Mouse (Mus musculus) hindbrain, embryonic 16.5 days (tissue): ENCODE results near the gene Gm45062. TPM values are rescaled to one million over a fixed set of nuclear protein-coding genes. Genes with fewer than 3 reads are reported as not detected.

Experiments used
- ATAC-seq: fragments of 200-750 bp; cut with Nextera tagmentation; 2 replicates; pipeline ENCODE4 v1.8.0; 2017; ENCODE audit warnings: moderate TSS enrichment, moderate library complexity
- H3K27ac ChIP-seq: fragments of 300-500 bp; sonication (generic); 2 replicates; pipeline ENCODE4 v1.5.1; 2014; ENCODE audit warnings: low read depth, mild to moderate bottlenecking, control low read depth, low read length, moderate library complexity
- H3K27me3 ChIP-seq: fragments of 300-500 bp; sonication (generic); replicated peaks from 2 replicates; pipeline ENCODE4 v1.6.1; 2014; ENCODE audit warnings: low read length; ENCODE audit not compliant: control insufficient read depth, insufficient read depth
- H3K36me3 ChIP-seq: fragments of 300-500 bp; sonication (generic); 2 replicates; pipeline ENCODE4 v1.6.1; 2014; ENCODE audit warnings: mild to moderate bottlenecking, low read length, moderate library complexity, mixed read lengths; ENCODE audit not compliant: control insufficient read depth, insufficient read depth
- H3K4me1 ChIP-seq: fragments of 300-500 bp; sonication (generic); 2 replicates; pipeline ENCODE4 v1.6.1; 2014; ENCODE audit warnings: low read depth, low read length; ENCODE audit not compliant: control insufficient read depth, insufficient read depth
- H3K4me2 ChIP-seq: fragments of 300-500 bp; sonication (generic); 2 replicates; pipeline ENCODE4 v1.6.1; 2014; ENCODE audit warnings: mild to moderate bottlenecking, low read length, control low read depth, moderate library complexity
- H3K4me3 ChIP-seq: fragments of 300-500 bp; sonication (generic); 2 replicates; pipeline ENCODE4 v1.5.1; 2014; ENCODE audit warnings: mild to moderate bottlenecking, low read length, control low read depth, moderate library complexity
- H3K9ac ChIP-seq: fragments of 300-500 bp; sonication (generic); 2 replicates; pipeline ENCODE4 v1.6.1; 2014; ENCODE audit warnings: low read depth, mild to moderate bottlenecking, control low read depth, low read length, moderate library complexity
- H3K9me3 ChIP-seq: fragments of 300-500 bp; sonication (generic); 2 replicates; pipeline ENCODE4 v1.6.1; 2014; ENCODE audit warnings: mild to moderate bottlenecking, low read length, moderate library complexity; ENCODE audit not compliant: control insufficient read depth
- WGBS: fragments of 180-500 bp; shearing (Covaris S2); extraction: QIAGEN DNeasy Blood & Tissue Kit; methylation state at CpG from one replicate; pipeline ENCODE4 v1.1.7; 2014; 5-methylcytosine and 5-hydroxymethylcytosine counted together
- polyA plus RNA-seq: library from polyadenylated mRNA; unstranded; fragments of >200 nt; fragmentation: Nextera tagmentation; extraction: Ambion mirVana; gene quantifications from 2 replicates; pipeline ENCODE4 v1.2.1, GENCODE M21; 2015

The Gm45062 gene
- polyA plus RNA-seq, 1 experiment from 2014 or later: 11.1 TPM

- WGBS: 11% methylated on average over 1 of the region's 1 CpGs
- no peak overlapping the region for H3K4me2 ChIP-seq
Measured at GRCm38 (mm10) chr6:8275098-8275497, 15.8 kb downstream of the Gm45062 start.

DNA sequence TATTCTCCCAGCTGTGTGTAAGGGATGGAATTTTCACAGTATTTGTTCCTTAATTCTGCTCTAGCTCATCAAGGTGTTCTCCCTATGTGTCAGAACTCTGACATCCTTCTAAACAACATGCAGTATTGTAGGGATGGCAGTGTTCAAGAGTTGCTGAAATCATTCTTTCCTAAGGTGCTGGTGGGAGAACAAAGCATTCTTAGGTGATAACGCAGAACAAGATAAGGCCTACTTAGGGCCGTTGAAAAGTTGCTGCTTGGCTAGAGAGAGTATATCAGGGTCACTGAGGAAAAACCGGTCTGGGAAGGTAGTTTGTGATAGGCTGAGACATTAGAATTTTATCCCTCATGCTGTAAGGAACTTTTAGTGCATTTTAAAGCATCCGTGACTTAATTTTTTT is 17.2 kb downstream of the Gm45062 start:
- no peak overlapping the region for H3K4me2 ChIP-seq
- H3K36me3 ChIP-seq: no peaks in the 10 kb centered on the region; the same call in none of the 2 replicates
- 89% methylated on average over 4 of the region's 4 CpGs for WGBS
- ATAC-seq: no peak
- H3K9ac ChIP-seq: no peak overlapping the region
- H3K27ac ChIP-seq: no peak overlapping the region
- no peaks in the 10 kb centered on the region for H3K27me3 ChIP-seq
- H3K4me3 ChIP-seq: no peak overlapping the region
- H3K4me1 ChIP-seq: no peaks in the 10 kb centered on the region
- no peaks in the 10 kb centered on the region for H3K9me3 ChIP-seq

More at GRCm38 (mm10) chr6:8275098-8275497, 15.8 kb downstream of the Gm45062 start:
- ATAC-seq: peak; percentile 83
- Histone ChIP-seq H3K27me3 (no peaks in the 10 kb centered on the region), H3K9ac (no peak overlapping the region), H3K4me1 (no peaks in the 10 kb centered on the region), H3K9me3 (no peaks in the 10 kb centered on the region), H3K4me3 (no peak overlapping the region), H3K36me3 (peaks cover 3% of the 10 kb centered on the region), H3K27ac (no peak overlapping the region)

DNA sequence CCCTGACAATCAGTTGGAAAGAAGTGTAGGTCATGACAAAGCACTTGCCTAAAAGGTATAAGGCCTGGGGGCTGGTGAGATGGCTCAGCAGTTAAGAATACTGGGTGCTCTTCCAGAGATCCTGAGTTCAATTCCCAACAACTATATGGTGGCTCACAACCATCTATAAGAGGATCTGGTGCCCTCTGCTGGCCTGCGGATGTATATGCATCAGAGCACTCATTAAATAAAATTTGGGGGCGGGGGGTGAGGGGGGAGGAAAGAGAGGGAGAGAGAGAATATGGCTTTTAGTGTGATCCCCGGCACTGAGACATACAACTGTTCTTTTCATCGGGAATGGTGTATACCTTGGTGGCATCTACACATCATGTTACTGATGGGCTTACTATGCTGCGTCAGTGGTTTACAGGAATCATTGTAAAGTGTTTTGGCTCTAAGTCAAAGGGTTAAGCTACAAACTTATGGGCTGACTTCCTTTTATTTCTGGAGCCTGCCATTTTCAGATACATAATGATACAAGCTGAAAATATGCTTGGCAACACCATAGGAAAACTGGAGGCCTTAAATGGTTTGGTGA is 19.3 kb downstream of the Gm45062 start:
- no peak overlapping the region for H3K4me3 ChIP-seq
- WGBS: 68% methylated on average over 5 of the region's 5 CpGs
- H3K9ac ChIP-seq: no peak overlapping the region
- no peaks in the 10 kb centered on the region for H3K4me1 ChIP-seq
- H3K27me3 ChIP-seq: no peaks in the 10 kb centered on the region
- ATAC-seq: no peak
- H3K27ac ChIP-seq: no peak overlapping the region
- no peaks in the 10 kb centered on the region; the same call in 1 of the 2 replicates for H3K36me3 ChIP-seq
- no peaks in the 10 kb centered on the region for H3K9me3 ChIP-seq
- no peak overlapping the region for H3K4me2 ChIP-seq

- Histone ChIP-seq H3K36me3 (no peaks in the 10 kb centered on the region; the same call in 1 of the 2 replicates), H3K27me3 (no peaks in the 10 kb centered on the region), H3K4me1 (no peaks in the 10 kb centered on the region), H3K9me3 (no peaks in the 10 kb centered on the region), H3K4me3 (no peak overlapping the region), H3K4me2 (no peak overlapping the region), H3K27ac (no peak overlapping the region), H3K9ac (no peak overlapping the region)
- WGBS: 76% methylated on average over 4 of the region's 4 CpGs
- ATAC-seq: no peak
Measured at GRCm38 (mm10) chr6:8283255-8283654, 24.0 kb downstream of the Gm45062 start.

DNA sequence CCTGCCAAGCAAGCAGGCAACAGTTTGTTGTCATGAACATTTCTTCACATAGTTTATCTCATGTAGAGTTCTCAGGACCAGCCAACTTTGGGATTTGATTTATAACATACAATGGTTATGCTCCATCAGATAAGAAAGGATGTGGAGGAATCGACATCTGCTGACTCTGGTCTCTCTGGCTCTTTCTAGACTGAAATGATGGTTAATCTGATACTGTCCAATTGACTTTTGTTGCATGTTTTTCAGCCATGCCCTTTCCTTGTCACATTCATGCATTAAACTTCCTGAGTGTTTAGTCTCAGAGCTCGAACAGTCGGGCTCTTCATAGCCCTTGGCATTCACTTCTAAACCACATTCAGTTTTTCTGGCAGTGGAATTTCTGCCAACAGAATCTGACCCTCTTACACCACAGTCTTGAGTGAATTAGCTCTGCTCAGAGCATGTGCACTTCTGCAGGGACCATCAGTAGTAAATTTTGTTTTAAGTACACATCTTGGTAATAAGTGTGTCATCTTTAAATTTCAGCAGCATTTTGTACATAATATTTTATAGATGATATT is 26.2 kb downstream of the Gm45062 start:
- H3K27ac ChIP-seq: no peak overlapping the region
- no peak overlapping the region for H3K9ac ChIP-seq
- H3K9me3 ChIP-seq: no peaks in the 10 kb centered on the region
- no peak overlapping the region for H3K4me2 ChIP-seq
- no peaks in the 10 kb centered on the region for H3K27me3 ChIP-seq
- 0 out of 2 replicates have a peak, but pooled peaks have one; percentile 34 for ATAC-seq
- 74% methylated on average over 3 of the region's 3 CpGs for WGBS
- H3K36me3 ChIP-seq: no peaks in the 10 kb centered on the region
- no peaks in the 10 kb centered on the region for H3K4me1 ChIP-seq
- no peak overlapping the region for H3K4me3 ChIP-seq

DNA sequence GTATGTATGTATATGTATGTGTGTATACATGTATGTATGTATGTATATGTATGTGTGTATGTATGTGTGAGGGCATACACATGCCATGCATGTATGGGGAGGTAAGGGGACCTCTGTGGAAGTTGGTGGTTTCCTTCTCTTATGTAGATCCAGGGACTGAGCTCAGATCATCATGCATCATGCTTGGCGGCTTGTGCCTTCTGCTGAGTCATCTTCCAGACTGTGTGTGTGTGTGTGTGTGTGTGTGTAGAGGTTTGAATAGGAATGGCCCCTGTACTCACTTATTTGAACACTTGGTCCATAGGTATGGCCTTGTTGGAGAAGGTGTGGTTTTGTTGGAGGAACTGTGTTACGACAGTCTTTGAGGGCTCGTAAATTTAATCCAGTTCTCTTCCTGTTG is 26.9 kb downstream of the Gm45062 start:
- Histone ChIP-seq H3K4me1 (no peaks in the 10 kb centered on the region), H3K4me2 (no peak overlapping the region), H3K36me3 (no peaks in the 10 kb centered on the region), H3K9me3 (no peaks in the 10 kb centered on the region), H3K27me3 (no peaks in the 10 kb centered on the region), H3K9ac (no peak overlapping the region), H3K4me3 (no peak overlapping the region), H3K27ac (no peak overlapping the region)
- 98% methylated on average over 3 of the region's 3 CpGs for WGBS
- ATAC-seq: no peak

GRCm38 (mm10) chr6:8288755-8289580 is 29.7 kb downstream of the Gm45062 start:
- H3K27me3 ChIP-seq: no peaks in the 10 kb centered on the region
- no peaks in the 10 kb centered on the region for H3K36me3 ChIP-seq
- no peaks in the 10 kb centered on the region for H3K9me3 ChIP-seq
- H3K27ac ChIP-seq: no peak overlapping the region
- no peak overlapping the region for H3K9ac ChIP-seq
- H3K4me2 ChIP-seq: no peak overlapping the region
- no peak overlapping the region for H3K4me3 ChIP-seq
- no peaks in the 10 kb centered on the region for H3K4me1 ChIP-seq
- WGBS: 73% methylated on average over 4 of the region's 4 CpGs
- no peak for ATAC-seq

- no peak for ATAC-seq
Measured at GRCm38 (mm10) chr6:8294048-8294784, 35.0 kb downstream of the Gm45062 start.

More at GRCm38 (mm10) chr6:8294048-8294784, 35.0 kb downstream of the Gm45062 start:
- Histone ChIP-seq H3K4me1 (no peaks in the 10 kb centered on the region), H3K4me3 (no peak overlapping the region), H3K36me3 (no peaks in the 10 kb centered on the region), H3K27me3 (no peaks in the 10 kb centered on the region), H3K4me2 (no peak overlapping the region), H3K27ac (no peak overlapping the region), H3K9me3 (no peaks in the 10 kb centered on the region), H3K9ac (no peak overlapping the region)
- 75% methylated on average over 4 of the region's 4 CpGs for WGBS
